Mouse (Mus musculus): ENCODE measurements at regions not wholly inside any gene's neighbourhood (a gene's known extent, or its start where the extent isn't known, plus 50 kb on each side); places are given as distances from the start of the nearest gene placed in this dataset.

GRCm38 (mm10) chr15:61411821-61412220, 489.0 kb upstream of the A1bg start:
- no peak for DNase-seq (ENCODE audit: low spot score in 2 of 2)

GRCm38 (mm10) chr15:61410789-61411188, 488.0 kb upstream of the A1bg start:
- no peak for DNase-seq (ENCODE audit: low spot score in 2 of 2)

GRCm38 (mm10) chr15:61408621-61409020, 485.8 kb upstream of the A1bg start:
- no peak for DNase-seq (ENCODE audit: low spot score in 2 of 2)

- no peak for DNase-seq (ENCODE audit: low spot score in 2 of 2)
These were observed 477.9 kb upstream of the A1bg start for GRCm38 (mm10) chr15:61400720-61401119.

GRCm38 (mm10) chr15:61399971-61400370, 477.2 kb upstream of the A1bg start:
- no peak for DNase-seq (ENCODE audit: low spot score in 2 of 2)

- DNase-seq (ENCODE audit: low spot score in 2 of 2) = no peak
These were observed 476.0 kb upstream of the A1bg start for GRCm38 (mm10) chr15:61398829-61399228.

- DNase-seq (ENCODE audit: low spot score in 2 of 2) = no peak
These were observed 474.2 kb upstream of the A1bg start for GRCm38 (mm10) chr15:61397061-61397460.

- no peak for DNase-seq (ENCODE audit: low spot score in 2 of 2)
These were observed 472.5 kb upstream of the A1bg start for GRCm38 (mm10) chr15:61395296-61395826.

- no peak for DNase-seq (ENCODE audit: low spot score in 2 of 2)
These were observed 457.9 kb upstream of the A1bg start for GRCm38 (mm10) chr15:61380666-61381065.

- no peak for DNase-seq (ENCODE audit: low spot score in 2 of 2)
These were observed 443.5 kb upstream of the A1bg start for GRCm38 (mm10) chr15:61366276-61366675.

- no peak for DNase-seq (ENCODE audit: low spot score in 2 of 2)
These were observed 442.7 kb upstream of the A1bg start for GRCm38 (mm10) chr15:61365511-61365910.

GRCm38 (mm10) chr15:61364461-61364860, 441.6 kb upstream of the A1bg start:
- DNase-seq (ENCODE audit: low spot score in 2 of 2) = no peak

- DNase-seq (ENCODE audit: low spot score in 2 of 2) = no peak
These were observed 438.4 kb upstream of the A1bg start for GRCm38 (mm10) chr15:61361254-61361653.

- no peak for DNase-seq (ENCODE audit: low spot score in 2 of 2)
These were observed 432.5 kb upstream of the A1bg start for GRCm38 (mm10) chr15:61355344-61355743.

GRCm38 (mm10) chr15:61351729-61352342, 429.0 kb upstream of the A1bg start:
- DNase-seq (ENCODE audit: low spot score in 2 of 2) = no peak

GRCm38 (mm10) chr15:61345101-61345500, 422.3 kb upstream of the A1bg start:
- no peak for DNase-seq (ENCODE audit: low spot score in 2 of 2)

GRCm38 (mm10) chr15:61342618-61343017, 419.8 kb upstream of the A1bg start:
- DNase-seq (ENCODE audit: low spot score in 2 of 2) = no peak

GRCm38 (mm10) chr15:61327925-61328324, 405.1 kb upstream of the A1bg start:
- DNase-seq (ENCODE audit: low spot score in 2 of 2) = no peak

- DNase-seq (ENCODE audit: low spot score in 2 of 2) = no peak
These were observed 399.4 kb upstream of the A1bg start for GRCm38 (mm10) chr15:61322243-61322642.

GRCm38 (mm10) chr15:61309452-61310165, 386.8 kb upstream of the A1bg start:
- DNase-seq (ENCODE audit: low spot score in 2 of 2) = no peak

- DNase-seq (ENCODE audit: low spot score in 2 of 2) = peak in 1 of 2 experiments; percentile 2
These were observed 386.1 kb upstream of the A1bg start for GRCm38 (mm10) chr15:61308936-61309335.

GRCm38 (mm10) chr15:61304546-61304945, 381.7 kb upstream of the A1bg start:
- no peak for DNase-seq (ENCODE audit: low spot score in 2 of 2)

- DNase-seq (ENCODE audit: low spot score in 2 of 2) = no peak
These were observed 377.0 kb upstream of the A1bg start for GRCm38 (mm10) chr15:61299796-61300195.
